Mouse (Mus musculus) midbrain, embryonic 16.5 days (tissue): ENCODE data around the gene Sp6. TPM values are rescaled to one million over a fixed set of nuclear protein-coding genes. Genes with fewer than 3 reads are reported as not detected.

Experiments
- ATAC-seq: fragments of 200-750 bp; cut with Nextera tagmentation; 2 replicates; pipeline ENCODE4 v1.8.0; 2017; ENCODE audit warnings: moderate TSS enrichment
- H3K27ac ChIP-seq: fragments of 300-500 bp; sonication (generic); 2 replicates; pipeline ENCODE4 v1.5.1; 2014; ENCODE audit warnings: mild to moderate bottlenecking, low read length, mixed read lengths
- H3K27me3 ChIP-seq: fragments of 300-500 bp; sonication (generic); 2 replicates; pipeline ENCODE4 v1.6.1; 2014; ENCODE audit warnings: low read depth, low read length, mixed read lengths; ENCODE audit not compliant: control insufficient read depth, insufficient read depth
- H3K36me3 ChIP-seq: fragments of 300-500 bp; sonication (generic); 2 replicates; pipeline ENCODE4 v1.6.1; 2014; ENCODE audit warnings: mild to moderate bottlenecking, low read length, moderate library complexity, mixed read lengths; ENCODE audit not compliant: control insufficient read depth, insufficient read depth
- H3K4me1 ChIP-seq: fragments of 300-500 bp; sonication (generic); 2 replicates; pipeline ENCODE4 v1.6.1; 2014; ENCODE audit warnings: mild to moderate bottlenecking, low read length, mixed read lengths; ENCODE audit not compliant: control insufficient read depth, insufficient read depth
- H3K4me2 ChIP-seq: fragments of 300-500 bp; sonication (generic); 2 replicates; pipeline ENCODE4 v1.6.1; 2014; ENCODE audit warnings: mild to moderate bottlenecking, low read length, mixed read lengths
- H3K4me3 ChIP-seq: fragments of 300-500 bp; sonication (generic); 2 replicates; pipeline ENCODE4 v1.5.1; 2014; ENCODE audit warnings: low read depth, mild to moderate bottlenecking, low read length, moderate library complexity, mixed read lengths
- H3K9ac ChIP-seq: fragments of 300-500 bp; sonication (generic); 2 replicates; pipeline ENCODE4 v1.6.1; 2014; ENCODE audit warnings: low read depth, low read length, mixed read lengths
- H3K9me3 ChIP-seq: fragments of 300-500 bp; sonication (generic); replicated peaks from 2 replicates; pipeline ENCODE4 v1.6.1; 2014; ENCODE audit warnings: mild to moderate bottlenecking, low read length, mixed read lengths; ENCODE audit not compliant: control insufficient read depth, poor library complexity, severe bottlenecking
- WGBS: fragments of 180-500 bp; shearing (Covaris S2); extraction: QIAGEN DNeasy Blood & Tissue Kit; methylation state at CpG from one replicate; pipeline ENCODE4 v1.1.7; 2014; 5-methylcytosine and 5-hydroxymethylcytosine counted together
- polyA plus RNA-seq: library from polyadenylated mRNA; unstranded; fragments of >200 nt; fragmentation: Nextera tagmentation; extraction: Ambion mirVana; gene quantifications from 2 replicates; pipeline ENCODE4 v1.2.1, GENCODE M21; 2015

Gene Sp6
- polyA plus RNA-seq, 1 experiment from 2014 or later = 0.35 TPM

GRCm38 (mm10) chr11:97017696-97018582 is 4.7 kb downstream of the Sp6 start:
- H3K4me3 ChIP-seq = peak overlapping the region; percentile 30
- H3K9ac ChIP-seq = no peak overlapping the region
- ATAC-seq = no peak
- 1% methylated on average over 36 of the region's 36 CpGs for WGBS
- H3K36me3 ChIP-seq = no peaks in the 10 kb centered on the region
- H3K27me3 ChIP-seq = peaks cover 61% of the 10 kb centered on the region
- no peak overlapping the region for H3K27ac ChIP-seq
- H3K9me3 ChIP-seq = no peaks in the 10 kb centered on the region
- peak overlapping the region; percentile 44 for H3K4me2 ChIP-seq
- H3K4me1 ChIP-seq = peaks cover 15% of the 10 kb centered on the region; the same call in 1 of the 2 replicates

DNA sequence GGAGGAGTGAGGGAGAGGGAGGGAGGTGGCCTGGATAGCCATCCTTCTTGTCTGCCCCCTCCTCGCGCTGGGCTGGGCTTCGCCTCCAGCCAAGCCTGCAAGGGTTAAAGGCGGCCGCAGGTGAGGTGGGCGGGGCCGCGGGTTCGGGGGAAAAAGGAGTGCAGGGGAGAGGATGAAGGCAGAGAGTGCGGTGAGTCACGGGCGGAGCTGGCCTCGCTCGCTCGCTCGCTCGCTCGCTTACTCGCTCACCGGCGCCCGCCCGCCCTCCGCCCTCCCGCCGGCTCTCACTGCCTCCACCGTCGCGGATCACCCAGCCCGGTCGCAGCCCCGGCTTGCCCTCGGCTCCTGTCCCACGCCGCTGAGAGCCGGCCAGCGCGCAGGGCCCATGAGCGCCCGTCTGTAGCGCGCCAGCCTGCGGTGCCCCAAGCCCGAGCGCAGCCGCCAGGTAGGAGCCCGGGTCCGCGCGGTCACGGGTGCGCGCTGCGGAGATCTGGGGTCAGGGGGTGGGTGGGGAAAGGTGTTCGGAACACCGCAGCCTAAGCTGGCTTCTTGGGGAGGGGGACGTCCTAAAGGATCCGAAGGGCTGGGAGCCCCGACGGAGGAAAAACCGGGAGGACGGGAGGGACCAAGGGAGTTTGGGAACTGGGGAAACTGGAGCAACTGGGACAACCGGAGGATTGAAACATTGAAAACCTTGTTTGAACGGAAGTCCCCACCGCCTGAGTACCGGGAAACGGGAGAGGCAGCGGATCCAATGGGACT is 5.6 kb downstream of the Sp6 start:
- ATAC-seq = no peak
- Histone ChIP-seq H3K9me3 (no peaks in the 10 kb centered on the region), H3K9ac (no peak overlapping the region; the same call in 1 of the 2 replicates), H3K27me3 (peaks cover 70% of the 10 kb centered on the region), H3K4me2 (peak overlapping the region; percentile 44), H3K4me1 (peaks cover 15% of the 10 kb centered on the region; the same call in 1 of the 2 replicates), H3K27ac (no peak overlapping the region), H3K4me3 (peak overlapping the region; percentile 30), H3K36me3 (no peaks in the 10 kb centered on the region)
- WGBS = under 1% methylated on average over 52 of the region's 68 CpGs

- Histone ChIP-seq H3K27me3 (peaks cover 74% of the 10 kb centered on the region), H3K27ac (no peak overlapping the region), H3K9ac (no peak overlapping the region), H3K9me3 (no peaks in the 10 kb centered on the region), H3K4me3 (no peak overlapping the region), H3K4me1 (peaks cover 15% of the 10 kb centered on the region; the same call in 1 of the 2 replicates), H3K4me2 (no peak overlapping the region), H3K36me3 (no peaks in the 10 kb centered on the region)
- ATAC-seq = no peak
- WGBS = 3% methylated on average over 13 of the region's 13 CpGs
Observed at GRCm38 (mm10) chr11:97019345-97019708, 6.1 kb downstream of the Sp6 start.

DNA sequence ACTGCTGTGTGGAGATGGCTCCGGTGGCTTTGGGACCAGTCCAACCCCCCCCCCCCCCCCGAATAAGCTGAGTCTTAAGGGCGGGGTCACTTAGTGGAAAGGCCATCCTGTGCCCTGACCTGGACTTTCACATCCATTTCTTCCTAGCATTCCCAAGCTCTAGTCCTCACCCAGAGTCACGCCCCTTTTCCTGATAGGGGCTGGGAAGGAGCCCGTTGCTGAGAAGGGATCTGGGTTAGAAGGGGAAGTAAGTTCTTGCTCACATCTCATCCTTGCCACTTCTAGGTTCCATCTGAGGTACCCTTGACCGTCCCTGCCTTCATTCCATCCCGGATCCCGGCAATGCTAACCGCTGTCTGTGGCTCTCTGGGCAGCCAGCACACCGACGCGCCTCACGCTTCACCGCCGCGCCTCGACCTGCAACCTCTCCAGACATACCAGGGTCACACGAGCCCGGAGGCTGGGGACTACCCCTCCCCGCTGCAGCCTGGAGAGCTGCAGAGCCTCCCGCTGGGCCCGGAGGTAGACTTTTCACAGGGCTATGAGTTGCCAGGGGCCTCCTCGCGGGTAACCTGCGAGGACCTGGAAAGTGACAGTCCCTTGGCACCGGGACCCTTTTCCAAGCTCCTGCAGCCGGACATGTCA is 8.0 kb downstream of the Sp6 start:
- peaks cover 73% of the 10 kb centered on the region for H3K27me3 ChIP-seq
- H3K36me3 ChIP-seq = no peaks in the 10 kb centered on the region
- 0 out of 2 replicates have a peak, but pooled peaks have one; percentile 37 for ATAC-seq
- peak overlapping the region; percentile 57; the same call in 1 of the 2 replicates for H3K4me2 ChIP-seq
- no peak overlapping the region; the same call in 1 of the 2 replicates for H3K4me3 ChIP-seq
- under 1% methylated on average over 26 of the region's 27 CpGs for WGBS
- H3K9me3 ChIP-seq = no peaks in the 10 kb centered on the region
- H3K9ac ChIP-seq = no peak overlapping the region
- H3K27ac ChIP-seq = no peak overlapping the region
- peaks cover 17% of the 10 kb centered on the region; the same call in 1 of the 2 replicates for H3K4me1 ChIP-seq

DNA sequence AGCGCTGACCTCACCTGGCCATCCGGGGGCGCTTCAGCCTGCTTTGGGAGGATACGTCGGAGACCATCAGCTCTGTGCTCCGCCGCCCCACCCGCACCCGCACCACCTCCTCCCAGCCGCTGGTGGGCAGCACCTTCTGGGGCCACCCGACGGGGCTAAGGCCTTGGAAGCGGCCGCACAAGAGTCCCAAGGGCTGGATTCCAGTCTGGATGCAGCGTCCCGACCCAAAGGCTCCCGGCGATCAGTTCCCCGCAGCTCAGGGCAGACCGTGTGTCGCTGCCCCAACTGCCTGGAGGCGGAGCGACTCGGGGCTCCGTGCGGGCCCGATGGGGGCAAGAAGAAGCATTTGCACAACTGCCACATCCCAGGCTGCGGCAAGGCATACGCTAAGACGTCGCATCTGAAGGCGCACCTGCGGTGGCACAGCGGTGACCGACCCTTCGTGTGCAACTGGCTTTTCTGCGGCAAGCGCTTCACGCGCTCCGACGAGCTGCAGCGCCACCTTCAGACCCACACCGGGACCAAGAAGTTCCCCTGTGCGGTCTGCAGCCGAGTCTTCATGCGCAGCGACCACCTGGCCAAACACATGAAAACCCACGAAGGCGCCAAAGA is 8.8 kb downstream of the Sp6 start:
- Histone ChIP-seq H3K36me3 (no peaks in the 10 kb centered on the region), H3K27me3 (peaks cover 65% of the 10 kb centered on the region), H3K4me3 (peak overlapping the region; percentile 36), H3K4me2 (peak overlapping the region; percentile 57), H3K9ac (peak overlapping the region; percentile 39), H3K27ac (no peak overlapping the region), H3K4me1 (peaks cover 17% of the 10 kb centered on the region; the same call in 1 of the 2 replicates), H3K9me3 (no peaks in the 10 kb centered on the region)
- peak; percentile 36 for ATAC-seq
- WGBS = under 1% methylated on average over 50 of the region's 50 CpGs

- H3K27me3 ChIP-seq = peaks cover 52% of the 10 kb centered on the region
Observed at GRCm38 (mm10) chr11:97024977-97025376, 11.8 kb downstream of the Sp6 start.

DNA sequence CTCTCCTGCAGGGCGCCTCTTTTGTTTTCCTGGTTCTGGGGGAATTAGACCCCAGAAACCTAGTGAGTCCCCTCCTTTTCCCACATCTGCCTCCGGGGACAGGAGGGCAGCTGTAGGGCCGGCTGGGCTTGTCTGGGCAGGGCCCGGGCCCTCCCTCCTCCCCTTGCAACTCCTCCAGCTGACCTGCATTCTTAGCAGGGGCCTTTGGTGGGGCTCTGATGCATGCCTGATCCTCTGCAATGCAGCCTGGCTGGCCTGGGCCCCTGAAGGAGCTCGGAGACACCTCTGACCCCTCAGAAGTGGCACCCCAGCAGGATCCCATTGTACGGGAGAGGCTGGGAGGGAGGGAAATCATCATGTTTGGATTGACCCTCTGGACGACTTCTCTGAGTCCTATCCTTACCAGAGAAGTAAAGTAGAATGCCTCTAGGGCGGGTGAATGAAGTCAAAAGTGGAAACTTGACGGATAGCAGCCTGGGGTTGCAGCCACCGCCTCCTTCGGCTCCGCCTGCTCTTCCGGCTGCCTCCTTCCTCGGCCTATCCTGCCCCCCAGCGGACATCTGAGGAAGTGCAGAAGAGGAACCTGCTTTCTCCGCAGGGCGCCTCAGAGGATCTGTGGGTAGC is 12.6 kb downstream of the Sp6 start:
- peak overlapping the region; percentile 22 for H3K4me3 ChIP-seq
- H3K4me1 ChIP-seq = peaks cover 21% of the 10 kb centered on the region; the same call in 1 of the 2 replicates
- peaks cover 45% of the 10 kb centered on the region for H3K27me3 ChIP-seq
- no peak overlapping the region for H3K27ac ChIP-seq
- H3K4me2 ChIP-seq = peak overlapping the region; percentile 45
- no peaks in the 10 kb centered on the region for H3K9me3 ChIP-seq
- no peaks in the 10 kb centered on the region for H3K36me3 ChIP-seq
- ATAC-seq = no peak
- WGBS = 0% methylated on average over 16 of the region's 17 CpGs
- peak overlapping the region; percentile 43; the same call in 1 of the 2 replicates for H3K9ac ChIP-seq

More at GRCm38 (mm10) chr11:97024977-97025376, 11.8 kb downstream of the Sp6 start:
- Histone ChIP-seq H3K4me3 (no peak overlapping the region), H3K4me2 (no peak overlapping the region), H3K4me1 (peaks cover 15% of the 10 kb centered on the region; the same call in 1 of the 2 replicates), H3K27ac (no peak overlapping the region), H3K36me3 (no peaks in the 10 kb centered on the region), H3K9ac (no peak overlapping the region), H3K9me3 (no peaks in the 10 kb centered on the region)
- 18% methylated on average over 10 of the region's 10 CpGs for WGBS
- no peak for ATAC-seq
